Mouse (Mus musculus) urinary bladder, postnatal 14 days (tissue): ENCODE data around the gene Sox13.
A peak's percentile ranks its signal among the peaks of the same experiment; 100 is the strongest.

Experiments used
- DNase-seq: peaks from one replicate; pipeline ENCODE4 v3.0.0; 2021; ENCODE audit warnings: low spot score

Gene Sox13

DNA sequence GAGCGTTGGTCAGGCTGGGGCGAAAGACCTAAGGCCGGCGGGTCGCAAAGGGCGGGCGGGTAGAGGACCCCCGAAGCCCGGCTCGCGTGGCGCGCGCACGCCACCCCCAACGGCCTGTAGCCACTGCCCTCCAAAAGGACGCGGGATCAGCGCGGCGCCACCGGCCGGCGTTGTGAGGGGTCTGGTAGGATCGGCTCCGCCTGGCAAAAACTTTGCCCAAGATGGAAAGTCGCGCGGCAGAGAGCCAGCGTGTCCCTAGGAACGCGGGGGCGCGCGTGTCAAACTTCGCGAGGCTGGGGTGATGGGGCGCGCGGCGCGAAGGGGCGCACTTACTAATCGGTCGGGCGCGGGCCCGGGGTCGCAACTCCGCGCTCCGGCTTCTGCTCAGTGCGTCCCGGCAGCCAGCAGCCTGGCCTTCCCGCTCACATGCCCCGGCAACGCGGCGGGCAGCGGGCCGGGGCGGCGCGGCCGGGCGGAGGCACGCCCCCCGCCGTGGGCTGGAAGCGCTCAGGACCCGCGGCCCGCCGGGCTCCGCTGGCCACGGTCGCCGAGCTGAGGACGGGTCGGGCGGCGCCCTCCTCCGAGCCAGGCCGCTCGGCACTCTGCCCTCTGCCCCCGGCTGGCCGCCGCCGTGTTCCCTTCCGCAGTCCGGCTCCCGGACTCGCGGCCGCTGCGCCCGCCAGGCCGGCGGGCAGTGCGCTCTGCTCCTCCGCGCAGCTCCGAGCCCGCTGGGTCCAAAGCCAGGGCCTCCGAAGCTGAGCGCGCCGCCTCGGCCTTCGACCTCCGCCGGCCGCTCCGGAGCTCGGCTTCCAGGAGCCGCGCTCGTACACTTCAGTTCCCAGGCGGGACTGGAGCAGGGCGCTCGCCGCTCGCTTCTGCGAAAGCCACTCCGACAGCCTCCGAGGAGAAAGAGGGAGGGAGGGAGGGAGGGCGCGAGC is at the start of gene Sox13:
Sox13 (minus strand) TSS at position 835 of the 938 bp plus-strand sequence.
- DNase-seq, result peak; percentile 76

DNA sequence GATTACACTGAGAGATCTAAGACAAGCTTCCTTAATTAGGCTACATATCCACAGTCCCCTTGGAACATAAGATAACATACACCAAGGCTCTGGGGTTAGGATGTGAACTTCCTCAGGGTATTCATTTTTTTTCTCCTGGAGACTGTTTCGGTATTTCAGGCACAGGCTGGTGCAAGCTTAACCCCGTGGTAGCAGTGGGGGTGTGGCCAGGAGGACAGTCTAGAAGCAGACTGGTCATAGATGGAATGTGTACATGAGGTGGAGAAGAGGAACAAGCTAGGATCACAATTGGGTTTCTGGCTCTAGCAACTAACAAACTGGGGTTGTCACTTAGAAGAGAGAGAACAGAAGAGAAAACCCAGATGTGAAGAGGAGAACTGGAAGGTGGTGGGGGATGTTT is 47.4 kb upstream of the Sox13 start:
- DNase-seq, result no peak

DNA sequence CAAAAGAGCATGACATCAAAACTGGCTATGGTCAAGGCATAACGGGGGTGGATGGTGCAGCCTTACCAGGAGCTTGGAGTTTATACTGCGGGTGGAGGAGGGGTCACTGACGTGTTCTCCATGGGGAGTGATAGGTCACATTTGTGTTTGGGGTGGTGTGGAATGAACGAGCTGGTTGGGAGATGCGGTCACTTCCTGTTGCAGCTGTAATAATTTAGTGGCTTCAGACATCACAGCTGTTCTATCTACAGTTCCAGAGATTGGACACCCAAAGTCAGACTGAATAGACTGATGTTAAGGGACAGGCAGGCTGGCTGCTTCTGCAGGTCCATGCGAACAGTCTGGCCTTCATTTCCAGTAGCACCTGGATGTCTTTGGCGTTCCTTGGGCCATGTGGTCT is 46.9 kb upstream of the Sox13 start:
- DNase-seq, result no peak

DNA sequence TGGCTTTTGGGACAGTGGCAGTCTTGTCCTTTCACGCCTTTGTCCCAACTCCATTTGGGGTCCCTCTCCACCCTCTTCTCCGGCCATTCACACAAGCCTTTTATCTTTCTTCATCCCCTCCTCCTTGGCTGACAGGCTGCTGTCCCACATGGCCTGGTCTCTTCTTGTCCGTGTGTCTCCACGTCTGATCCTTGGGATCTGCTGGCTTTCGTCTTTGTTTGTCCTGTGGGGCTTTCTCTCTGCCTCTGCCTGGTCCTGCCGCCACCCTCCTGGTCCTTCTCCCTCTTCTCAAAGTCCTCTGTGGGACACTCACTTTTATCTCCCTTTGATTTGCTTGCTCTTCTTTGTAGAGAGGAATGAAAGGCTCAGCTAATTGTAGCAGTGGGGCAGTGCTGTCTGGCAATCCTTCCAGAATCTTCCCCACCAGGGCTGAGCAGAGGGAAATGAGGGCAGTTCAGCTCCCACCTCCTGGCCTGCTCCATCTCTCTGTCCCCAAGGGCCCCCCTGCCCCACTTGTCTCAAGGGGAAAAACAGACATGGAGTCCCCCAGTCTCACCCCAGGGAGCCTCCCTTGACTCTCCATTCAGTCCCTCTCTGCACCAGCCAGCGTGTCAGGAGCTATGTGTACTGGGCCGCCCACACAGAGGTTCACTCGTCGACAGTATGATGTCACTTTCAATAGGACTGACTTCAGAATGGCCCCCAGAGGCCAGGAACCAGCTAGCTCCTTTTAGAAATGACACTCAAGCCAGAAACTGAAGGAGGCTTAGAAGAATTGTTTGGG is 46.3 kb upstream of the Sox13 start:
- DNase-seq, result no peak

DNA sequence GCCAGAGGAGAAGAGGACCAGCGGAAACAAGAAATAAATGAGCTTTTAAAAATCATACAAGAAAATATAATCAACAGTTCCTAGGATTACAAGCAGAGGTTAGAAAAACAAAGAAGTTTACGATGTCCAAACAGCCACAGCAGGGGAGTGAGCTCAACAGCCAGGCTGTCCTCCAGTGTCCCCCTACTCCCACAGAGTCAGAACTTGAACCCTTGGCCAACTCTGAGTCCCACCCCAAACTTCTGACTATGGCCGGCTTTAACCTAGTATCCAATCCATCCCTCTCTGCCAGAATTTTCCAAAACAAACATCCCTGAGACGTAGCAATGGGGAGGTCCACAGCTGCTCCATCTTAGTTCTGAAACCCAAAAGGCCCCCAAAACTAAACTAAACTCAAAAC is 45.0 kb upstream of the Sox13 start:
- DNase-seq, result no peak

DNA sequence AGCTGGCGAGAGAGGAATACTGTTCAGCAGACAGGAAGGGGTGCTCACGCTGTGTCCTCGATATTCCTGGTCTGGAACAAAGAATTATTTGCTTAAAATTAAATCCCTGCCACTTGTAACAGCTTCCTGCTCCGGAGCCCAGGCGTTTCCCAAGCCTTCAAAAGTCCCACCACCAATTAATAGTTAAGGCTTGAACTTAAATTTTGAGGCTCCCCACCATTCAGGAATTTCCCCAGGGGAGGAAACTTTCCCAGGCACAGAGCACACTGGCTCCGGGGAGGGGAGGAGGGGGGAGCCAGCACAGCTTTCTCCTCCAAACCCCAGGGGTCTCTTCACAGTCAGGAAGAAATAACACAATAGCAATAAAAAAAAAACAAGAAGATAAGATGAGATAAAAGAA is 44.6 kb upstream of the Sox13 start:
- no peak for DNase-seq

DNA sequence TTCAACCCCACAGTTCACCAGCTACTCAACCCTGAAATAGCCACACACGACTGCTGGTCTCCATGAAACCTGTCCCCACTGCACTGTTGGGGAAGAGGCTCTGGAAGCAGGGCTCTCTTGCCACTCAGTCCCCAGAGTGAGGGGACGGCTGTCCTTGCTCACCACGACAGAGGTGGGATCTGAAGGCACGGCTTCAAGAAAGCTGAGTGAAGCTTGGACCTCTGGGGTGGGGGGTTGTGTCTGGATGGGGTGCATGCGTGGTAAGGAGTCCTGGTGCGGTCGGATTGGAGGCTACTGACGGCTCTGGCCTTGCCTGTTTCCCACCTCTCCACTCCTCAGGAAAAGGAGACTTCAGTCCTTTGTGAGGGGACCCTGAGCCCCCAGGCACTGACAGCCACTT is 43.7 kb upstream of the Sox13 start:
- DNase-seq, result no peak

DNA sequence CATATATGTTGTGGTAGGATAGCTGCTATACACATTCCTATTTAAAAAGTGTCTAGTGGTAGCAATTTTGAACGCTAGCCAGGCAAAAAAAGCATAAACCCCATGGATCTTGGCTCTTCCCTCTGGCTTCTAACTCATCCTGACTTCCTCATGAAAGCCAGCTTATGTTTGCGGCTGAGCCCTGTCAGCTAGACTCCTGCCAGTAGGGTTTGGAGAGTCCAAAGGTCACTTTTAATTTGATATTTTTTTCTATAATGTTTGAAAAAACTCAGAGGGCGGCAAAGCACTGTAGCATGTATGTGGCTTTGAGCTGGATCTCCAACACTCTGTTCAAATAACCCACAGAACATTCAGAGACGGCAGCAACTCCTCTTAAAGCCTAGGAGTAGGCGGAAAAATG is 39.0 kb upstream of the Sox13 start:
- no peak for DNase-seq

DNA sequence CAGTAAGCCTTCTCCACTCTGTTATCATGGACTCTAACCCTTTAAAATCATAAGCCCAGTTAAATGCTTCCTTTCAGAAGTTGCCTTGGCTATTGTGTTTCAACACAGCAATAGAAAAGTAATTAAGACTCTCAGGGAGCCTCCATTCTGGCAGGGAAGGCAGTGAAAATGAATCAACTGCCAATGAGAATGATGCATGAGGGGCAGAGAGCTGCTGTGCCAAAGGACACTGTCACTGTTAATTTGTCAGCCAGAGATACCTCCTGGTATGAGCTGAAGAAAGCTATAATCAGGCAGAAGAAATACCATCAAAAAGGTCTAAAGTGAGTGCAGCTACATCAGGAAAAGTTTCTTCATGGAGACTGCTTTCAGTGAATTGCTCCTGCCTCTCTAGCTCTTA is 36.8 kb upstream of the Sox13 start:
- no peak for DNase-seq

DNA sequence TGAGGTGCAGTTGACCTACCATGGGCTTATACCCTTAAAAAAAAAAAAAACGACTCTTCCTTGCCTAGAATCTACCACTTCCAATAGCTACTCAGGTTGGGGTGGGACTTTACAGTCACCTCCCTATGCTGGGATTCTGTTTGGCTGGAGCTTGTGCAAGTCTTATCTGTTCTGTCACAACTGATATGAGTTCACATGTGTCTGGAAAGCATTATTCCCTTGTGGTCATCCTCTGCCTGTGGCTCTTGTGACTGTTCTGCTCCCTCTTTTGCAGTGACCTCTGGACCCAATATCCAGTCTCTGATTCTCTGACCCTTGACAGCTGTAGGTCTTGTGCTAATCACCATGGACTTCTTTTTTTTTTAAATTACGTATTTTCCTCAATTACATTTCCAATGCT is 31.9 kb upstream of the Sox13 start:
- no peak for DNase-seq

DNA sequence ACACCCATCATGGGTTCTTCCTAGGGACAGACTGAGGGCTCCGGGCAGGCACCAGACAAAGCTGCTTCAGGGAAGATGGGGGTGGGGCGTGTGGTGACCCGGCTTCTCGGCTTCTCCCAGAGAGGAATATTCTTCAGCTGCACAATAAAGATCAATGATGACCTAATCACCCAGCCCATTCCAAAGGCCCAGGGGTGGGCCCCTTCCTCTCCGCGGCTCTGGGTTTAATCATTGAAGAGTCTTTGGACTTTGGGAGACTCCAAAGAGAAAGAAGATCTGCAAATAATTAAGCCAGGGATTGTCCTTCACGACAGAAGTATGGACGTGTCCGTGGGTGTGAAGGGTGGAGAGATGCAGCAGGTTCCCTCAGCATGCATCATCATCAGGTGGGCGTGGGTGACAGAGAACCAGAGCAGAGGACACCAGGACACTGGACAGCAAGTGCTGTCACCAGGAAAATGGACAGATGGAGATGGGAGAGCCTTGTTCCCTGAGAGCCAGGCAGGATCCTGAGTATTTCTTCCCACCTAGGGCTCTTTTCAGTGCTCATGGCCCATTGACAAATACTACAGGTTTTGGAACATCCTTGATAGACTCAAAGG is 28.5 kb upstream of the Sox13 start:
- no peak for DNase-seq

DNA sequence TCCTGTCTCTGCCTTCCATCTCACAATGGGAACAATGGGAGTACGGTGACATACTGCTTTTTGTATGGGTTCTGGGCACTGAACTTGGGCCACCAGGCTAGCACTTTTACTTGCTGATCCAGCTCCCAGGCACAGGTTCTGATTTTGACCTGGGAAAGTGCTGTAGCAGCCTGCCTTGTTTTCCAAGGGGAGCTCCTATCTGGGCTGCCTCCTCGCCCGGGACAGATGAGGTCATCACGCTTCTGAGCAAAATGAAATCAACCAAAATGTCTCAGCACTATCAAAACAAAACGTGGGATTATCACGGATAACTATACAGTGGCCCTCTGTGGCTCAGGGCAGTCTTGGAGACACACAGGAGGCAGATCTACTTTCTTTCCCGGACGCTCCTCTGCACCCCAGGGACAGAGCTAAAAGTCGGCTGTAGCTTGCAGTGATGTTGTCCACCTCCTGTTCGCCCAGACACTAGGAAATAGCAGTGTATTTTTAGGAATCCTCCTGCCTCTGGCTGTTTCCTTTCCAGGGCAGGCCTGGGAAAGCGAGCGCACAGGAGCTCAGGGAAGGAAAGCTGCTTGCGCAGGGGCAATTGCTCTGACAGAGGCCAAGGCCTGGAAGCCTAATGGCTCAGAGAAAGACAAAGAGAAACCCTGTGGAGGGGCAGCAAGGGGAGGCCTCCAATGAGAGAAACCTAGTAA is 27.8 kb upstream of the Sox13 start:
- no peak for DNase-seq

DNA sequence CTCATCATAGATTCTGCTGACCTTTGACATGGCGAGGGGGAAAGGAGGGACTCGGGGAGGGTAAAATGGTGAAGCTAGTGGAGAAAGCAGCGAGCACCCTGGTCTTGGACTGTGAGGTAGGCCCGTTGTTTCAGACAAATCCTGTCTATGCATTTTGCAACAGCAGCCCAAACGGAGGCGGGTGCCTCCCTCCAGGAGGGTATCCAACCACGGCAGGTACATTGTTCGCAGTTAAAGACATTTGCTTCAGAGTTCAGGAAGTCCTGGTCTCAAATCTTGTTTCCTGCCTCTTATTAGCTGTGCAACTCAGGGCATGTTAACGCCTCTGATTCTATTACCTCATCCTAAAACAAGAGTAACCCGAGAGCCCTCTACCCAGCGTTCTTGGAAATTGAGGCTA is 26.8 kb upstream of the Sox13 start:
- no peak for DNase-seq

DNA sequence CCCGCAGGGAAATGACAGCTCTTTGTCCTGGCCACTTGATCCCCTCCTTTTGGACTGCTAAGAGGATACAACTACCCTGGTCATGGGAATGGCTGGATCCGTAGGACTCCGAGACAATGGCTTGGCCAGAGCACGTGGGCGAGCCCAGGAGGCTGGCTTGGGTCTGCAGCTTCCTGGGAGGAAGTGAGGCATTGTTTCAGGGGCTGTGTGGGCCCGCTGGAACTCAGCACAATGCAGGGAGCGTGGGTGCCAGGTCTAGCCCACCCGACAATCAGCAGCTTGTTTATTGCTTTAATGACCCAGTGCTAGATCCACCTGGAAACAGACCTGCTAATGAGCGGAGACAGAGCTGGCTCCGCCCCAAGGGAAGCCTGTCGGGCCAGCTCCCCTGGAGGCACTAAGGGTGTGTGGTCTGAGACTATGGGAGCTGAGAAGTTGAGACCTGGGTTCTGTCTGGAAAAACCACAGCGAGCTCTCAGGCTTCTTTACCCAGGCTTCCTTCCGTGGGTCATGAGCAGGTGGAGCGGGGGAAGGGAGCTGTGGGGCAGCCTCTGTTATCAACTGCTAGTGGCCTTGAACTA is 24.3 kb upstream of the Sox13 start:
- DNase-seq, result no peak

DNA sequence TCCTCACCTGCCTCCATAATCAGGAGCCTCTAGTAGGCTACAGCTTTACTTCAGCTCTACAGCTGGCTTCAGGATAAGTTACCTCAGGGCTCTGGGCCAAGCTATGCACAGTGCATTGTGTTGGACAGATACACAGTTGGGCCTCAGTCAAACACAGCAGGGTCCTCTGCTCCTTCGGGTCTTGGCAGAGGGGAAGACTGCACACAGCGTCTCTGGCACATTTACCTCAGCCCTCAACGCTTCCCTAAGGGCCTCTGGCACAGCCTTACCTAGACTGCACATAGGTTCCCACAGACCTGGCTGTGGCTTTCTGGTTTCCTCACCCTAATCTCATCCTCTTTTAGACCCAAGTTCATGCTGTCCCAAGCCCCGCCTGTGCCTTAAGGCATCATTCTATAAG is 22.1 kb upstream of the Sox13 start:
- no peak for DNase-seq

DNA sequence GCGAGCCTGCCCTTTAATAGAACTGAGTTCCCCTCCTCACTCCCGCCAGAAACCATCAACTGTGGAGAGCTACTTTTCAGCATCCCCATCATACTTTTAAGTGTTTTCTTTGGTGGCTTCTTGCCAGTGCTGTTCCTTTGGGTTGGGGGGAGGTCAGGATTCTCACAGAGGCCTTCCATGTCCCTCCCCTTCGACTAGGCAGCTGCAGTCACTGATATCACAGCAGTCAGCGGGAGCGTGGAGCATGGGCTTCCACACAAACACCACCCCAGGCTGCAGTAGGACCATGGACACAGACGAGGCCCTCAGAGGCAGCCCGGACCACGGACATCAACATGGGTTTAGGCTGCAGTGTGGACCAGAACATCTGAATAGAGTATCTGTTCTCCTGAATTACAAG is 20.1 kb upstream of the Sox13 start:
- no peak for DNase-seq

DNA sequence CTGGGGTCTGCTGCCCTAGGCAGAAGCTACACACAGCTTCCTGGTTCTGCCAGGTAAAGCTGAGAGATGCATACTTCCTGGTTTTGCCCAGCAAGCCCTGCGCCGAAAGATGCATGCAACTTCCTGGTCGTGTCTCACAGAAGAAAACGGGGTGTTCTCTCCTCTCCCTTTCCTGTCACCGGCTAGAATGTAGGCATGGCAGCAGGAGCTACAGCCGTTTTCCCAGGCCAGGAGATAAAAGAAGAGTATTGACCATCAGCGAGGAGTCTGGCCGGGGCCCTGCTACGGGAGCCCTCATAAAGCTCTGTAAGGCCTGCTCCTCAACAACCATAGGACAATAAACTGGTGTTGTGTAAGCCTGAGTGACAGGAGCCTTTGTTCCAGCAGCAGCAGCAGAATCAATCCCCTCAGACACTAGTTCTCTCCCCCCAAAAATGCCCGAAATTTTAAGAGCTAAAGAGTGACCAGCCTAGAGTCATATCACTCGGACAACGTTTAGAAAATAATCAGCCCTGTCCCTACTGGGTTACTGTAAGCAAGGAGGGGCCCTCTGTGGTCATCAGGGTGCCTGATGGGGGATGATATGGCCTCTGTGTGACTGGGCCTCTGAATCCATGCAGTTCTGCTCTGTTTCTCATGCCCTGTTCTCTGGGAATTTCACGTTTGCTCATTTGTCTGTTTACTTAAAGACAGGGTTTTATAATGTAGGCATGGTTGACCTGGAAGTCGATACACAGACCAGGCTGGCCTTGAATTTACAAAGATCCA is 13.9 kb upstream of the Sox13 start:
- DNase-seq, result no peak

DNA sequence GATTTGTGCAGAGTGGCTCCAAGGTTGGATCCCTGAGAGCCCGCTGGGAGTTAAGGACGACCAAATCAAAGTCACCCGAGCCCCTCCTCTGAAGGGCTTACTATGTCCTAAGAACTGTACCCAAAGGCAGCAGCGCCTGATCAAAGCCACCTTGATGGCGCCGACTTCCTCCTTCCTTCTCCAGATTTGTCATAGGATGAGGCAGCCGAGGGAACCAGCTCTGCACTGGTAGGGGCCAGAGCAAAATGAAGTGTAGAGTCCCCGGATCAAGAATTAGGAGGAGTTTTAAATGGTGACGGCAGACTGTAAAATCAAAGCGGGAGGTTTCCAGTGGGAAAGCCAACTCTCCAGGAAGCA is 10.6 kb upstream of the Sox13 start:
- DNase-seq, result peak; percentile 36

DNA sequence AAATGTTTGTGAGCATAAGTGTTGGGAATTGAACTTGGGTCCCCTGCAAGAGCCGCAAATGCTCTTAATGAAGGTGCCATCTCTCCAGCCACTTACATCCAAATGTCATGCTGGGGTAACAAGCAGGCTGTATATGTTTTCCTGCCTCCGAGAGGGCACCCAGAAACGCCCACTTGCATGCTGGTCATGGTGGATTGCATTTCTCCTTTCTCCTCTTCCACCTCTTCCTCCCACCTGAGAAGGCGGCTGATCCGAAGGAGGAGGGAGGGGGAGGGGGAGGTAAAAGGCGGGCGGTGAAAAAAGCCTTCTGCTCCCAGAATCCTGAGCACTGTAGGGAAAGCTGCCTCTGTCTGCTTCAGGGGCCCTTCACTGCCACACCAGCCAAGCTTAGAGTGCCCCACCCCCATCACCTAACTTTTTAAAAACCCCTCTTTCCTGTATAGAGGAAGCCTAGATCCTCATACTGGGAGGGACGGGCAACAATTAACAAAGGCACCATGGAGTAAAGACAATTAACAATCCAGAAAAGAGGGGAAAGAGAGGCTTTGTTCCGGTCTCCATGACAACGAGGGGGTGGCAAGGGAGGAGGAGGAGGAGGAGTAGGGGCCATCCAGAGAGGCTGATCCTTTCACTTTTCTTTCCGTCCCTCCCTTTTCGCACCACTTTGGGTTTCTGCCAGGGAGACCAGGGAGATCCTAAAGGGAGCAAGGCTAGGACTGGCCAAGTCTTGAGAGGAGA is 10.0 kb upstream of the Sox13 start:
- DNase-seq, result peak; percentile 41

DNA sequence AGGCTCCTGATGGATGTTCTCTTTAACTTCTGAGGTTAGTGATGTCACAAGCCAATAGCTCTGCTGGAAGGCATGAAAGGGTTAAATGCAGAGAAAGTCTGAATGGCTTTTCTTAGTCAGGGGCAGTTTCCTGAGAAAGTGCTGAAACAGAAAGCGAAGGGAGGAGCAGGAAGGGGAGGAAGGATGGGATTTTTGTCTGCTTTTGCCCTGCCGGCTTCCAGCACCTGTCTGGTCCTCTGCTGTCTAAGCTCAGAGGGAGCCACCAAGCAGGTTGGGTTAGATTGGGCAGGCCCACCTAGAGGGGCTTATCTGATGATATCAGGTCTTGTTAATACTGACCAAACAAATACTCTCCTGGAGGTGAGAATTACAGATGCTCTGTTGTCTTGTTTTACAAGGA is 8.4 kb upstream of the Sox13 start:
- DNase-seq, result peak; percentile 14

DNA sequence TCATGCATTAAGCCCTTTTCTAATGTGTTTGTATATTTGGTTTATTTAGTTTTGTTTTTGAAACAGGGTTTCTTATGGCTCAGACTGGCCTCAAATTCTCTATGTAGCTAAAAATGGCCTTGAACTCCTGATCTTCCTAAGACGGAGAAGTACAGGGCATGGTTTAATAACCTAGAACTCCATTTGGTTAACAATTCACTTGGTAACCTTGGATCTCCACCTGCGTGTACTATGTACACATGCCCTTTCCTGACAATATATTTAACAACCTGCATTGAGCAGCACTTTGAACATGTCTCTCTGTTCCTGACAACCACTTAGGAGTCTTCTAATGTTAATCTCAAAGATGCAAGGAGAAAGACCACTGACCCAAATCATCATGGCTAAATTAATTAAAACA is 7.0 kb upstream of the Sox13 start:
- no peak for DNase-seq
